Mouse (Mus musculus) B cell, adult 67 days (primary cell): Measurements from ENCODE around the gene Ssxb9. TPM values are rescaled to one million over a fixed set of nuclear protein-coding genes. Genes with fewer than 3 reads are reported as not detected.

Source experiments
- total RNA-seq, 2 experiments: library from RNA; stranded (reverse); gene quantifications; 4 replicates each; pipeline ENCODE4 v1.2.4; 2023

Ssxb9 gene
- total RNA-seq: not detected

GRCm38 (mm10) chrX:8366678-8367077 is at the start of gene Ssxb9:
Ssxb9 (plus strand) TSS chrX:8366978.

GRCm38 (mm10) chrX:8327124-8327523 is 39.7 kb upstream of the Ssxb9 start, which contains the start of gene Ssxb10:
Ssxb10 (plus strand) TSS chrX:8327424.

DNA sequence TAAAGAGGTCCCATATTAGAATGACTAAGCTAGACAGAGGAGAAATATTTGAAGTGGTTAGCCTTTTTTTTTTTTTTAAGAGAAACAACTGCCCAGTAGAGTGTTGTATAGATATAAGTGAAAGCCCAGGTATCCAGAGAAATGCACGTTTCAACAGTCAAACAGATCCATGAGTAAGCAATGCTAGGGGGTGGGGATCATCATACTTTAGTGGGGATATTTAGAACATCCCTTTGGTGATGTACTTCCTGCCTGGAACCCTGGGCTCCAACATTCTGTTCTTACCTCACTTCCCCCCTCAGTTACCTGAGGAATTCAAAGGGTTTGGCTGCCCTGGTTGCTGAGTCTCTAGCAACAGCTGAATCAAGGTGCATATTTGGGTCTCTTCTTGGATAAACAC is 46.2 kb downstream of the Ssxb9 start, which contains the start of gene Ssxb1:
Ssxb1 (plus strand) TSS at position 301 of the 400 bp plus-strand sequence.

Other genes with a start within 250 kb of the Ssxb9 start
- 10 to 100 TPM; 33.3 to 45.5 TPM for gene Wdr13, start 234.1 kb upstream of the Ssxb9 start, total RNA-seq
- 100 to 1,000 TPM; 511 to 604 TPM for gene Rbm3, start 221.1 kb upstream of the Ssxb9 start, total RNA-seq
- 10 to 100 TPM; 20.6 to 27.3 TPM for gene Tbc1d25, start 190.8 kb upstream of the Ssxb9 start, total RNA-seq
- 10 to 100 TPM; 33.2 to 42.0 TPM for gene Ebp, start 173.5 kb upstream of the Ssxb9 start, total RNA-seq
- not detected for gene Porcn, start 160.5 kb upstream of the Ssxb9 start, total RNA-seq
- 10 to 100 TPM; 17.6 to 21.2 TPM for gene Ftsj1, start 114.6 kb upstream of the Ssxb9 start, total RNA-seq
- gene Slc38a5, start 95.8 kb upstream of the Ssxb9 start, total RNA-seq: not detected
- not detected for gene Ssxb10, start 39.6 kb upstream of the Ssxb9 start, total RNA-seq
- gene Ssxb1, start 46.3 kb downstream of the Ssxb9 start, total RNA-seq: not detected
- gene Ssxb2, start 94.7 kb downstream of the Ssxb9 start, total RNA-seq: not detected
- gene Gm14459, start 158.0 kb downstream of the Ssxb9 start, total RNA-seq: not detected
- not detected for gene Ssxb6, start 181.3 kb downstream of the Ssxb9 start, total RNA-seq
- gene Ssxb3, start 224.8 kb downstream of the Ssxb9 start, total RNA-seq: not detected